Mouse (Mus musculus): ENCODE data around the gene Cfap61. TPM values are rescaled to one million over a fixed set of nuclear protein-coding genes. Genes with fewer than 3 reads are reported as not detected.

Gene Cfap61
- polyA plus RNA-seq, 1 experiment from 2014 or later = 0.16 TPM

DNA sequence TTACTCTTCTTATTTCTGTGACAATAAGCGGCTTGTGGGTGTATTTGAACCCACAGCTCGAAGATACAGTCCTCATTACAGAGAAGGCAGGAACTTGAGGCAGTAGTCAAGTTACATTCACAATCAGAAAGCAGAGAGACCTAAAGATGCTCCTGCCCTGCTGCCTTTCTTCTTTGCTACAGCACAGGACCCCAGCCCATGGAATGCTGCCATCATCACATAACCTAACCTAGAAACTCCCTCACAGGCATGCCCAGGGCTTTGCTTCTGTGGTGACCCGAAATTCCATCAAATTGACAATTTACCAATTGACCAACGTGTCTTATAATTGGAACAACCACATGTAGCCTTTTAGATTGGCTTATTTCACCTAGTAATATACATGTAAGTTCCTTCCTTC, 212.7 kb downstream of the Cfap61 start:
- no peaks in the 10 kb centered on the region for H3K9me3 ChIP-seq (ENCODE audit: control insufficient read depth, low read length)
- H3K27me3 ChIP-seq (ENCODE audit: control insufficient read depth, insufficient read depth, low read length) = no peaks in the 10 kb centered on the region
- TF ChIP-seq EP300 (optimal IDR thresholded peaks at IDR 0.05) (no peak), CTCF (IDR thresholded peaks at IDR 0.05; ENCODE audit: low read depth) (no peak)
- H3K9ac ChIP-seq (ENCODE audit: low read length) = no peak overlapping the region
- H3K27ac ChIP-seq (replicated peaks) = no peak overlapping the region
- no peak overlapping the region for H3K4me2 ChIP-seq (replicated peaks; ENCODE audit: low read depth)
- DNase-seq (ENCODE audit: low spot score) = no peak
- H3K4me1 ChIP-seq (replicated peaks; ENCODE audit: control insufficient read depth, insufficient read depth) = no peaks in the 10 kb centered on the region
- 76% methylated on average over 4 of the region's 4 CpGs for WGBS
- ATAC-seq (ENCODE audit: low FRiP score, low TSS enrichment) = no peak
- H3K36me3 ChIP-seq (ENCODE audit: control insufficient read depth, insufficient read depth, low read length) = no peaks in the 10 kb centered on the region
- H3K4me3 ChIP-seq (ENCODE audit: low read depth, low read length) = no peak overlapping the region

DNA sequence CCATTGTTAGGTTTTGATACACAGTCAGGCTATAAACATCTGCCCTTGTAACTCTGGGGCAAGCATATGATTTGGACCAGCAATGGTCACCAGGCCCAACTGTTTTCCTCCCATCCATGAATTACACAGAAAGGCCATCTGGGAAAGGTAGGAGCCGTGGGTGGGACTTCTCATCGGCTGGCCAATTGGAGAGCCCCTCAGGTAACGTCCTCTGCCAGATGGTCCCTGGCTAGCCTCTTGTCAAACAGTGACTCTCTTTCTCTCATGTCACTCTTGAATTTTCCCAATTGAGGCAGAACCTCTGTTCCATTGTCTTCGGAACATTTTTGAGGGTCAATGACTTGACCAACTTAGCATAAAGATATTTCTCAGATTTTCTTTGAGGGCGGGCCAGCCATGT, 213.2 kb downstream of the Cfap61 start:
- H3K9ac ChIP-seq (ENCODE audit: low read length) = no peak overlapping the region
- ATAC-seq (ENCODE audit: low FRiP score, low TSS enrichment) (no peak), DNase-seq (ENCODE audit: low spot score) (no peak)
- no peak overlapping the region for H3K4me2 ChIP-seq (replicated peaks; ENCODE audit: low read depth)
- TF ChIP-seq EP300 (optimal IDR thresholded peaks at IDR 0.05) = no peak
- no peak for TF ChIP-seq CTCF (IDR thresholded peaks at IDR 0.05; ENCODE audit: low read depth)
- H3K9me3 ChIP-seq (ENCODE audit: control insufficient read depth, low read length) = no peaks in the 10 kb centered on the region
- H3K36me3 ChIP-seq (ENCODE audit: control insufficient read depth, insufficient read depth, low read length) = no peaks in the 10 kb centered on the region
- no peak overlapping the region for H3K27ac ChIP-seq (replicated peaks)
- WGBS = 89% methylated on average over 5 of the region's 5 CpGs
- H3K4me3 ChIP-seq (ENCODE audit: low read depth, low read length) = no peak overlapping the region
- no peaks in the 10 kb centered on the region for H3K27me3 ChIP-seq (ENCODE audit: control insufficient read depth, insufficient read depth, low read length)
- no peaks in the 10 kb centered on the region for H3K4me1 ChIP-seq (replicated peaks; ENCODE audit: control insufficient read depth, insufficient read depth)

DNA sequence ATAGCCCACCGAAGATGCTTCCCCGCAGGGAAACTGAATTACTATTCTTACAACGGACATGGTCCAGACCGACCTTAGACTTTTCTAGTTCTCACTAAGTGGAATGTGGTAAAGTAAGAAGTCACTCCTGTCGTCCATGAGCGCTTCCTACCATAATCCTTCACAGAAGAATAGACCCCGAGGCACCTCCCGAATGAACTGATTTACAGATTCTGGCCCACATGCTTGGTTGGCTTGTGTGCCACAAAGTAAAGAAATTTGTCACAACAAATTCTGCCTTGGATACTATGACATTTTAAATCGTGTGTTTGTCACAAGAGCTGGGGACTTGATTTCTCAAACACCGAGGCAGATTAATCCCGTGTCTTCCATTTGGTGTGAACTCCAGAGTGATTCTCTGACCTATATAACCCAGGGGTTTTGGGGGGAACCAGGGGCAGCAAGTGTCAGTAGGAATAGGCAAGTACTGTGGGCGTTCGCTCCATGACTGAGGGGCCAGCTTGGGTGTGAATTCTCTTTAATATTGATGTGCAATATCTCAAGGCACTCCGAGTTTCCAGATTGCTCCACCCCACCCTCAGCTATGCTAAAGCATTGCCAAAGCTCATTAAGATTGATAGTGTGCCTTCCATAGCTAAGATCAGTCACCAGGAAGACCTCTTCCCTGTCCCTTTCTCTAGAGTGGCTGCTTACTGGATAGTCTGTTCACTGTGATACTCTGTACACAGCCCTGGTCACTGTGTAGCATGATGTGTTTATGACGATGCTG, 214.8 kb downstream of the Cfap61 start:
- no peaks in the 10 kb centered on the region for H3K36me3 ChIP-seq (ENCODE audit: control insufficient read depth, insufficient read depth, low read length)
- no peak for DNase-seq (ENCODE audit: low spot score)
- TF ChIP-seq CTCF (IDR thresholded peaks at IDR 0.05; ENCODE audit: low read depth) (no peak), EP300 (optimal IDR thresholded peaks at IDR 0.05) (no peak)
- no peaks in the 10 kb centered on the region for H3K4me1 ChIP-seq (replicated peaks; ENCODE audit: control insufficient read depth, insufficient read depth)
- H3K9ac ChIP-seq (ENCODE audit: low read length) = no peak overlapping the region
- ATAC-seq (ENCODE audit: low FRiP score, low TSS enrichment) = no peak
- no peaks in the 10 kb centered on the region for H3K27me3 ChIP-seq (ENCODE audit: control insufficient read depth, insufficient read depth, low read length)
- no peaks in the 10 kb centered on the region for H3K9me3 ChIP-seq (ENCODE audit: control insufficient read depth, low read length)
- no peak overlapping the region for H3K4me3 ChIP-seq (ENCODE audit: low read depth, low read length)
- H3K4me2 ChIP-seq (replicated peaks; ENCODE audit: low read depth) = no peak overlapping the region
- H3K27ac ChIP-seq (replicated peaks) = no peak overlapping the region
- WGBS = 89% methylated on average over 15 of the region's 15 CpGs

DNA sequence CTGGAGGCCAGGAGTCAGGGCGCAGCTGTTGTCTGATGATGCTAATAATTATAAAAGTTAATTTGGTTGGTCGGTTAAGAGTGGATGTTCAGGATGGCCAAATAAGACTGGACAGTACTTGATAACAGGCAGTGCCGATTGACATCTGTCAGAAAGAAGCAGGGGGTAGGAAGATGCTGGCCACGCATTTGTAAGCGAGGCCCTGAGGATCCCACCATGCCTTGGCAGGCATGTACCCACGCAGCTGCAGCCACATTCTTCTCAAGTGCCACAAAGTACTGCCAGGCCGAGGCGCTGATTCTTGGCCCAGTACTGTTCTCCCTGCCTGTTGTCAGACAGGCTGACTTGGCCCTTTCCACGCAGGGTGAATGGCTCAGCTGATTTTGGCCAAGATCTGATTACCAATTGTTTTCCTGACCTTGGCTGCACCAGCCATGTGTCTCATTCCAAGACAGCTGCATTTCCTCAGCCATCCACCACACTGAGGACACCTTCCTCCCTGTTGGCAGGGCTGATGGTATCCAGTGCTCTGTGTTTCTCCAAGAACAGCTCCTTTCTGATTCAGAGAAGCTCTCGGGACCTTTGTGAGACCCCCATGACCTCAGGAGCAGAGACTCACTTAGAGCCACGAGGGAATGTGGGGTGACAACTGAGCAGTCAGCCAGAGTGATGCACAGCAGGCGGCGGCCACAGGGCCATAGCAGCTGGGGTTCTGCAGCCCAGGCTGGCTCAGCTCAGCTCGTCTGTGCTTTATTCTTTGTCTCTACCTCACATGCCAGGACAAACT, 233.6 kb downstream of the Cfap61 start:
- no peaks in the 10 kb centered on the region for H3K9me3 ChIP-seq (ENCODE audit: control insufficient read depth, low read length)
- 61% methylated on average over 14 of the region's 14 CpGs for WGBS
- no peak overlapping the region for H3K4me2 ChIP-seq (replicated peaks; ENCODE audit: low read depth)
- H3K9ac ChIP-seq (ENCODE audit: low read length) = no peak overlapping the region
- H3K27ac ChIP-seq (replicated peaks) = no peak overlapping the region
- no peak overlapping the region for H3K4me3 ChIP-seq (ENCODE audit: low read depth, low read length)
- DNase-seq (ENCODE audit: low spot score) (no peak), ATAC-seq (ENCODE audit: low FRiP score, low TSS enrichment) (no peak; the same call in 1 of the 2 replicates)
- no peaks in the 10 kb centered on the region for H3K4me1 ChIP-seq (replicated peaks; ENCODE audit: control insufficient read depth, insufficient read depth)
- no peaks in the 10 kb centered on the region for H3K27me3 ChIP-seq (ENCODE audit: control insufficient read depth, insufficient read depth, low read length)
- H3K36me3 ChIP-seq (ENCODE audit: control insufficient read depth, insufficient read depth, low read length) = no peaks in the 10 kb centered on the region
- no peak for TF ChIP-seq EP300 (optimal IDR thresholded peaks at IDR 0.05)
- TF ChIP-seq CTCF (IDR thresholded peaks at IDR 0.05; ENCODE audit: low read depth) = no peak

DNA sequence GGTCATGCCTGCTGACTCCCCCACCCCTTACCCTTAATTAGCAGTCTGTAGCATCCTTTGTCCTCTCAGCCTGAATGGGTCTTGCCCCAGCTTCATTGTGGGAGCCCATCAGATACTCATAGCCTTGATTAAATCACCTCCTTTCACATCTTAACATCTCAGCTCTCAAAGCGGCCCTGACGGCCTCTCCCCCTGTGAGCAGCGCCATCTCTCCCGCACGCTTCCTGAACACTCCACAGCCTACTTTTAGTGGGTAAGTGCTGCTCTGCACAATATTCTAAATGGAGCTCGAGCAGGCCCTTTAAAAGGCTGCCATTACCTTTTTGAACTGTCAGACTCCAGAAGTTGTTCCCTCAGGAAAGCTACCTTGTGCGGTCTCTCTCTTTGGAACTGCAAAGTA, 234.9 kb downstream of the Cfap61 start:
- WGBS = 89% methylated on average over 7 of the region's 7 CpGs
- TF ChIP-seq CTCF (IDR thresholded peaks at IDR 0.05; ENCODE audit: low read depth) = no peak
- TF ChIP-seq EP300 (optimal IDR thresholded peaks at IDR 0.05) = no peak
- H3K4me2 ChIP-seq (replicated peaks; ENCODE audit: low read depth) = no peak overlapping the region
- H3K9ac ChIP-seq (ENCODE audit: low read length) = no peak overlapping the region
- H3K27me3 ChIP-seq (ENCODE audit: control insufficient read depth, insufficient read depth, low read length) = no peaks in the 10 kb centered on the region
- no peaks in the 10 kb centered on the region for H3K4me1 ChIP-seq (replicated peaks; ENCODE audit: control insufficient read depth, insufficient read depth)
- DNase-seq (ENCODE audit: low spot score) (no peak), ATAC-seq (ENCODE audit: low FRiP score, low TSS enrichment) (no peak)
- no peak overlapping the region for H3K27ac ChIP-seq (replicated peaks)
- no peaks in the 10 kb centered on the region for H3K36me3 ChIP-seq (ENCODE audit: control insufficient read depth, insufficient read depth, low read length)
- no peak overlapping the region for H3K4me3 ChIP-seq (ENCODE audit: low read depth, low read length)
- H3K9me3 ChIP-seq (ENCODE audit: control insufficient read depth, low read length) = no peaks in the 10 kb centered on the region

DNA sequence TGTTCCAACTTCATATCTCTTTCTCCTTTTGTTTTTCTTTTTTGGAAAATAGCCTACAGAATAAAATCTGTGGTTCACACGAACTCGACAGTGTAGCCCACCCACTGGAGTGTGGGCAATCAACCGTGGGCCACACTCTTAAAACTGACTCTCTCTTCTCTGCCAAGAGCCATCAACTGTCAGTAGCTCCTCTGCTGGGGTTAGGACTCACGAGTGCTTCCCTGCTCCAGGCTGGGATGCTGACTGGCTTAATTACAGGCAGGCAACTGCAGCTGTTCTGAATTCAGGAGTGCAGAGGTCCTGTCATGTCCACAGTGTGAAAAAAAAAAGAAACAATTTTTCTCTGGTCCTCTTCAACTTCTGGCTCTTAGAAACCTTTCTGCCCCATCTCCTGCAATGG, 237.5 kb downstream of the Cfap61 start:
- Histone ChIP-seq H3K27me3 (ENCODE audit: control insufficient read depth, insufficient read depth, low read length) (no peaks in the 10 kb centered on the region), H3K4me2 (replicated peaks; ENCODE audit: low read depth) (no peak overlapping the region), H3K9me3 (ENCODE audit: control insufficient read depth, low read length) (no peaks in the 10 kb centered on the region), H3K4me3 (ENCODE audit: low read depth, low read length) (no peak overlapping the region), H3K4me1 (replicated peaks; ENCODE audit: control insufficient read depth, insufficient read depth) (no peaks in the 10 kb centered on the region), H3K27ac (replicated peaks) (no peak overlapping the region), H3K9ac (ENCODE audit: low read length) (no peak overlapping the region), H3K36me3 (ENCODE audit: control insufficient read depth, insufficient read depth, low read length) (no peaks in the 10 kb centered on the region)
- ATAC-seq (ENCODE audit: low FRiP score, low TSS enrichment) = no peak
- no peak for TF ChIP-seq CTCF (IDR thresholded peaks at IDR 0.05; ENCODE audit: low read depth)
- no peak for TF ChIP-seq EP300 (optimal IDR thresholded peaks at IDR 0.05)
- DNase-seq (ENCODE audit: low spot score) = no peak
- WGBS = 60% methylated on average over 4 of the region's 4 CpGs

Data from stomach, postnatal 0 days (tissue).